Mouse (Mus musculus) thymus, adult 2 months (tissue): Measurements from ENCODE around the gene Cdc42ep4.

Experiments
- CTCF ChIP-seq: fragments of 200-500 bp; IDR thresholded peaks from 2 replicates; pipeline ENCODE4 v1.5.1; 2012; ENCODE audit warnings: mild to moderate bottlenecking, control low read depth, low read length, moderate library complexity, borderline replicate concordance; ENCODE audit not compliant: control insufficient read depth, poor library complexity, insufficient read depth; ENCODE audit errors: extremely low read depth
- POLR2A ChIP-seq: fragments of 200-500 bp; IDR thresholded peaks from 2 replicates; pipeline ENCODE4 v1.6.1; 2012; ENCODE audit warnings: mild to moderate bottlenecking, low read length, control low read depth, moderate library complexity; ENCODE audit not compliant: control insufficient read depth, poor library complexity, insufficient read depth; ENCODE audit errors: extremely low read depth

GRCm38 (mm10) chr11:113785406-113786171 is 33.9 kb upstream of the Cdc42ep4 start:
- TF ChIP-seq CTCF (no peak), POLR2A (no peak)
